Mouse (Mus musculus): ENCODE data around the gene Rfc5. TPM values are rescaled to one million over a fixed set of nuclear protein-coding genes. Genes with fewer than 3 reads are reported as not detected.
"Not testable (repeated sequence)": the region's sequence is repeated elsewhere in the genome, so short reads cannot be mapped to it uniquely, and the experiment has no call there.

Gene Rfc5
- polyA plus RNA-seq, 1 experiment from 2014 or later, result 72.1 TPM

DNA sequence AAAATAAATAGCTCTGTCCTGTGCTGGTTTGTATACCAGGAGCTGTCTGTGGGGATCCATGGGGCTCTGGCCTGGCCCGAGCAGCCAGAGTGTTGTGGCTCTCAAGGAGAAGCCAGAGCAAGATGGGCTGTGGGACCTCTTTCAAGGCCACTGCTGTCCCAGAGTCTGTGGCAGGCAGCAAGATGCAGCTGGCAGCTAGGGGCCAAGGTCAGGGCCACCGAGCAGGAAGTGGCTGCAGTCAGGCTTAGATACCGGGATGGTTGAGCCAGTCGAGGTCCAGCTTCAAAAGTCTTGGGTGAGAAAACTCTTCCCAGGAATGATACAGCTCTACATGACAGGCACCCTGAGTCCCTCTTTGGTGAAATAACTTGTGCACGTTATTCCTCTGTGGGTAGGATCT is 41.8 kb downstream of the Rfc5 start:
- H3K4me2 ChIP-seq (replicated peaks; ENCODE audit: low read depth, low read length), result no peak overlapping the region
- no peak for DNase-seq (ENCODE audit: low spot score)
- H3K4me1 ChIP-seq (replicated peaks; ENCODE audit: control insufficient read depth, insufficient read depth, low read length), result no peaks in the 10 kb centered on the region
- WGBS, result 85% methylated on average over 5 of the region's 5 CpGs
- no peaks in the 10 kb centered on the region for H3K27me3 ChIP-seq (ENCODE audit: control insufficient read depth, insufficient read depth, low read length)
- no peak overlapping the region for H3K4me3 ChIP-seq (ENCODE audit: low read depth, low read length)
- H3K9ac ChIP-seq (ENCODE audit: low read depth, low read length), result no peak overlapping the region
- H3K9me3 ChIP-seq (ENCODE audit: control insufficient read depth, low read length), result no peaks in the 10 kb centered on the region
- ATAC-seq (ENCODE audit: low FRiP score), result no peak
- H3K36me3 ChIP-seq (ENCODE audit: control insufficient read depth, insufficient read depth, low read length), result no peaks in the 10 kb centered on the region
- H3K27ac ChIP-seq (ENCODE audit: low read depth, low read length), result no peak overlapping the region

DNA sequence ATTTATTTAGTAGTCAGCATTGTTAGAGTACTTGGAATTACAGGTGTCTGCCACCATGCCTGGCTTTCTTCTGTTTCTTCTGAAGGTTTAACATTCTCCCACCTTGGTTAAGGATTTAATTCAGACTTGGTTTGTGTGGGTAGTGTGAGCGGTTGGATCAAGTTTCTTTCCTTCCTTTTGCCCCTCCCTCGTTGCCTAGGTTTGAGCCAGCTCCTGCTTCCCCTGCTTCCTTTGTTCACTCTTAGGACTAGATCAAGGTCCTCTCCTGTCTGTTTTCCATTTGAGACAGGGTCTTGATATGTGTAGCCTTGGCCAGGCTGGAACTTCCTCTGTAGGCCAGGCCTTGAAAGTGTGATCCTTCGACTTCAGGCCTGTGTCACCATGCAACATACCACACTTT is 42.6 kb downstream of the Rfc5 start:
- Histone ChIP-seq H3K9me3 (ENCODE audit: control insufficient read depth, low read length) (no peaks in the 10 kb centered on the region), H3K36me3 (ENCODE audit: control insufficient read depth, insufficient read depth, low read length) (no peaks in the 10 kb centered on the region), H3K27me3 (ENCODE audit: control insufficient read depth, insufficient read depth, low read length) (no peaks in the 10 kb centered on the region), H3K4me2 (replicated peaks; ENCODE audit: low read depth, low read length) (no peak overlapping the region), H3K4me3 (ENCODE audit: low read depth, low read length) (no peak overlapping the region), H3K9ac (ENCODE audit: low read depth, low read length) (no peak overlapping the region), H3K27ac (ENCODE audit: low read depth, low read length) (no peak overlapping the region), H3K4me1 (replicated peaks; ENCODE audit: control insufficient read depth, insufficient read depth, low read length) (no peaks in the 10 kb centered on the region)
- no peak for DNase-seq (ENCODE audit: low spot score)
- no peak for ATAC-seq (ENCODE audit: low FRiP score)
- 65% methylated on average over 3 of the region's 3 CpGs for WGBS

DNA sequence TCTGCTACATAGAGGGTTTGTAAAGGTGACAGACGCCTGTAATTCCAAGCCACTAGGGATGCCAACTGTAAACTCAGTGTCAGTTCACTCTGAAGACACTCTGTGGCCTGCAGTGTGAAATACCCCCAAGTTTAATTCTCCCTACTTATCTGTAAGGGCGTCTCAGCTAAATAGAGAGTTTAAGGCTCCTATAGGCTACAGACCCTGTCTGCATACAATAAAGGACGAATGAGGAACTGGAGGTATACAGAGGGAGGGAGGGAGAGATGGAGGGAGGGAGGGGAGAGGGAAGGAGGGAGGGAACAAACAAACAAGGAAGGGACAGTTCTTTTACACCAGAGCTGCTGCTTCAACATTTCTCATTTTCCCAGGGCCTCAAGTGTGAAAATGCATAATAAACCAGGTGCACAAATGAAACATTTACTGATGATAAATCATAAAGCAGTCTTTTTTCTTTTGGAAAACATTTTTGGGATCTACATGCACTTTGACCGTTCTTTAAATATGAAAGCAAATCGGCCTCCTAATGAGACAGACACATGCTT is 43.3 kb downstream of the Rfc5 start:
- Histone ChIP-seq H3K4me3 (ENCODE audit: low read depth, low read length) (no peak overlapping the region), H3K27ac (ENCODE audit: low read depth, low read length) (no peak overlapping the region), H3K4me2 (replicated peaks; ENCODE audit: low read depth, low read length) (no peak overlapping the region), H3K4me1 (replicated peaks; ENCODE audit: control insufficient read depth, insufficient read depth, low read length) (no peaks in the 10 kb centered on the region), H3K27me3 (ENCODE audit: control insufficient read depth, insufficient read depth, low read length) (no peaks in the 10 kb centered on the region), H3K9ac (ENCODE audit: low read depth, low read length) (no peak overlapping the region), H3K36me3 (ENCODE audit: control insufficient read depth, insufficient read depth, low read length) (no peaks in the 10 kb centered on the region), H3K9me3 (ENCODE audit: control insufficient read depth, low read length) (no peaks in the 10 kb centered on the region)
- DNase-seq (ENCODE audit: low spot score) (no peak), ATAC-seq (ENCODE audit: low FRiP score) (no peak)
- WGBS, result 80% methylated on average over 5 of the region's 5 CpGs

GRCm38 (mm10) chr5:117344496-117344895 is 44.4 kb downstream of the Rfc5 start:
- H3K9ac ChIP-seq (ENCODE audit: low read depth, low read length); H3K27ac ChIP-seq (ENCODE audit: low read depth, low read length); H3K36me3 ChIP-seq (ENCODE audit: control insufficient read depth, insufficient read depth, low read length); H3K4me1 ChIP-seq (replicated peaks; ENCODE audit: control insufficient read depth, insufficient read depth, low read length); H3K4me3 ChIP-seq (ENCODE audit: low read depth, low read length); ATAC-seq (ENCODE audit: low FRiP score); H3K4me2 ChIP-seq (replicated peaks; ENCODE audit: low read depth, low read length); H3K27me3 ChIP-seq (ENCODE audit: control insufficient read depth, insufficient read depth, low read length); H3K9me3 ChIP-seq (ENCODE audit: control insufficient read depth, low read length); DNase-seq (ENCODE audit: low spot score): not testable (repeated sequence)
- WGBS, result 87% methylated on average over 5 of the region's 5 CpGs

DNA sequence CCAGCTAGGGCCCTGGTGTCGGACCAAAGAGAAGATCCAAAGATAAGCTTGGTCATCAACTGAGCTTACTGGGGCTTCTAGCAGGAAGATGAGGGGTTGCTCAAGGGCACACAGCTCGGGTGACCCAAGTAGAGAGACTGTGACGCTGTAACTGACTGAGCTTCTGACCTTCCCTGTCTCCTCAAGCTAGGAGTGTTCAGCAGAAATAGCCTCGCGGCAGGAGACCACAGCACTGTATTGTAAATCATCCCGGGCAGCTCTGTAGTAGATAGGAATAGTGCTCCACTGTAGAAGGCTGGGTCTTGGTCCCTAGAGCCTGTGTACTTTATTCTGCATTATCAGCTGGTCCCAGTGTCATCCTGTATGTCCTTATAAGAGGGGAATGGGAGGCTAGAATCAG is 47.0 kb downstream of the Rfc5 start:
- 87% methylated on average over 6 of the region's 6 CpGs for WGBS

GRCm38 (mm10) chr5:117340081-117340480 is 48.8 kb downstream of the Rfc5 start:
- Histone ChIP-seq H3K27me3 (ENCODE audit: control insufficient read depth, insufficient read depth, low read length) (no peaks in the 10 kb centered on the region), H3K9me3 (ENCODE audit: control insufficient read depth, low read length) (no peaks in the 10 kb centered on the region), H3K27ac (ENCODE audit: low read depth, low read length) (no peak overlapping the region), H3K4me3 (ENCODE audit: low read depth, low read length) (no peak overlapping the region), H3K4me1 (replicated peaks; ENCODE audit: control insufficient read depth, insufficient read depth, low read length) (no peaks in the 10 kb centered on the region), H3K36me3 (ENCODE audit: control insufficient read depth, insufficient read depth, low read length) (no peaks in the 10 kb centered on the region), H3K9ac (ENCODE audit: low read depth, low read length) (no peak overlapping the region), H3K4me2 (replicated peaks; ENCODE audit: low read depth, low read length) (no peak overlapping the region)
- ATAC-seq (ENCODE audit: low FRiP score) (no peak), DNase-seq (ENCODE audit: low spot score) (no peak)
- WGBS, result 87% methylated on average over 6 of the region's 6 CpGs

More for the DNA sequence above, 47.0 kb downstream of the Rfc5 start:
- Histone ChIP-seq H3K9ac (ENCODE audit: low read depth, low read length) (no peak overlapping the region), H3K4me2 (replicated peaks; ENCODE audit: low read depth, low read length) (no peak overlapping the region), H3K9me3 (ENCODE audit: control insufficient read depth, low read length) (no peaks in the 10 kb centered on the region), H3K4me3 (ENCODE audit: low read depth, low read length) (no peak overlapping the region), H3K4me1 (replicated peaks; ENCODE audit: control insufficient read depth, insufficient read depth, low read length) (no peaks in the 10 kb centered on the region), H3K27ac (ENCODE audit: low read depth, low read length) (no peak overlapping the region), H3K27me3 (ENCODE audit: control insufficient read depth, insufficient read depth, low read length) (no peaks in the 10 kb centered on the region), H3K36me3 (ENCODE audit: control insufficient read depth, insufficient read depth, low read length) (no peaks in the 10 kb centered on the region)
- no peak for DNase-seq (ENCODE audit: low spot score)
- no peak for ATAC-seq (ENCODE audit: low FRiP score)

- DNase-seq (ENCODE audit: low spot score), result no peak
- H3K27ac ChIP-seq (ENCODE audit: low read depth, low read length), result no peak overlapping the region
- no peak overlapping the region for H3K4me2 ChIP-seq (replicated peaks; ENCODE audit: low read depth, low read length)
- H3K9ac ChIP-seq (ENCODE audit: low read depth, low read length), result no peak overlapping the region
- no peak overlapping the region for H3K4me3 ChIP-seq (ENCODE audit: low read depth, low read length)
- ATAC-seq (ENCODE audit: low FRiP score), result no peak
- no peaks in the 10 kb centered on the region for H3K9me3 ChIP-seq (ENCODE audit: control insufficient read depth, low read length)
- H3K36me3 ChIP-seq (ENCODE audit: control insufficient read depth, insufficient read depth, low read length), result no peaks in the 10 kb centered on the region
- H3K27me3 ChIP-seq (ENCODE audit: control insufficient read depth, insufficient read depth, low read length), result no peaks in the 10 kb centered on the region
- 87% methylated on average over 8 of the region's 8 CpGs for WGBS
- H3K4me1 ChIP-seq (replicated peaks; ENCODE audit: control insufficient read depth, insufficient read depth, low read length), result no peaks in the 10 kb centered on the region
Measured at GRCm38 (mm10) chr5:117338503-117338902, 50.3 kb downstream of the Rfc5 start.

- Histone ChIP-seq H3K36me3 (ENCODE audit: control insufficient read depth, insufficient read depth, low read length) (no peaks in the 10 kb centered on the region), H3K4me1 (replicated peaks; ENCODE audit: control insufficient read depth, insufficient read depth, low read length) (no peaks in the 10 kb centered on the region), H3K27ac (ENCODE audit: low read depth, low read length) (no peak overlapping the region), H3K4me3 (ENCODE audit: low read depth, low read length) (no peak overlapping the region), H3K27me3 (ENCODE audit: control insufficient read depth, insufficient read depth, low read length) (no peaks in the 10 kb centered on the region), H3K9ac (ENCODE audit: low read depth, low read length) (no peak overlapping the region), H3K9me3 (ENCODE audit: control insufficient read depth, low read length) (no peaks in the 10 kb centered on the region), H3K4me2 (replicated peaks; ENCODE audit: low read depth, low read length) (no peak overlapping the region)
- DNase-seq (ENCODE audit: low spot score), result no peak
- no peak for ATAC-seq (ENCODE audit: low FRiP score)
- WGBS, result 85% methylated on average over 10 of the region's 10 CpGs
Measured at GRCm38 (mm10) chr5:117337999-117338398, 50.8 kb downstream of the Rfc5 start.

- Histone ChIP-seq H3K27me3 (ENCODE audit: control insufficient read depth, insufficient read depth, low read length) (no peaks in the 10 kb centered on the region), H3K27ac (ENCODE audit: low read depth, low read length) (no peak overlapping the region), H3K9ac (ENCODE audit: low read depth, low read length) (no peak overlapping the region), H3K4me2 (replicated peaks; ENCODE audit: low read depth, low read length) (no peak overlapping the region), H3K9me3 (ENCODE audit: control insufficient read depth, low read length) (no peaks in the 10 kb centered on the region), H3K4me1 (replicated peaks; ENCODE audit: control insufficient read depth, insufficient read depth, low read length) (no peaks in the 10 kb centered on the region), H3K36me3 (ENCODE audit: control insufficient read depth, insufficient read depth, low read length) (no peaks in the 10 kb centered on the region), H3K4me3 (ENCODE audit: low read depth, low read length) (no peak overlapping the region)
- DNase-seq (ENCODE audit: low spot score) (no peak), ATAC-seq (ENCODE audit: low FRiP score) (no peak)
- 85% methylated on average over 7 of the region's 7 CpGs for WGBS
Measured at GRCm38 (mm10) chr5:117330457-117330856, 58.4 kb downstream of the Rfc5 start.
